27 mouse cellular contexts compared by ENCODE assay signal in the genomic region with DNA sequence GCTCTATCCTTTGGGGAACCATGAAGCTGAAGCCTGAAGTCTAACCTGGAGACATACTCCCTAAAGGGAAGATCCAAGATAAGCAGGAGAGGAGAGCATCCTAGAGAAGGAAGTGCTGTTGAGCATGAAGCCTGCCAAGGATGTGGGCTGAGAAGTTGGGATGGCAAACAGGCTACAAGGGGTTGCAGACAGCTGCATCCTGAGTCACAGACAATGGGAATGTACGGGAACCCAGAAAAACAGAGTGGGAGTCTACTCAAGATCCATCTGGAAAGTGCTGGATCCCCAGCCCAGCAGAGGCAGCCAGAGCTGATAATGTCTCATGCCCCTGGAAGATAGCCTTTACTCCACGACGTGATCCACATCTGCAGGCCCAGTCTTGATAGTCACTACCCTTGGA. TPM values are rescaled to one million over a fixed set of nuclear protein-coding genes. Genes with fewer than 3 reads are reported as not detected.
"Had no signal": no experiment of that assay in that cellular context is flagged by ENCODE, and none has a peak within 500 bp of the region (broad histone marks: within the 10 kb centered on the region; RNA-seq: fewer than 3 reads in every experiment).

No protein-coding gene starts in this region.

- H3K36me3 ChIP-seq: liver, embryonic 13.5 days had no signal

- H3K9me3 ChIP-seq: liver, embryonic 13.5 days had no signal

- DNase-seq: kidney, adult 18-20 months; kidney, adult 9 months; kidney, postnatal 14 days; kidney, postnatal 4 days; liver, embryonic 13.5 days; lung, adult 2 months; lung, postnatal 14 days; lung, postnatal 4 days; midbrain, embryonic 14.5 days; thymus, adult 2 months; thymus, postnatal 14 days; thymus, postnatal 4 days had no signal

- H3K27ac ChIP-seq: stomach, postnatal 0 days had no signal

- H3K4me3 ChIP-seq: liver, embryonic 13.5 days had no signal

- H3K27me3 ChIP-seq: liver, embryonic 13.5 days had no signal

RNA-seq across cellular contexts. Expression of a gene that starts 25.1 kb away (rescaled TPM):
- total RNA-seq: left cerebral cortex, postnatal 14 days; megakaryocyte progenitor cell, adult 5-6 weeks; megakaryocyte-erythroid progenitor cell, adult 5-6 weeks; midbrain, postnatal 0 days had no signal
- polyA plus RNA-seq: inflammation-experienced regulatory T-cells, adult 6 months; kidney, embryonic 16.5 days; limb, embryonic 11.5 days; limb, embryonic 14.5 days; liver, adult 2 months; liver, embryonic 13.5 days; lung, adult 2 months; lung, embryonic 16.5 days; midbrain, embryonic 11.5 days; midbrain, embryonic 14.5 days; midbrain, postnatal 0 days; neural tube, embryonic 11.5 days; neural tube, embryonic 14.5 days; stomach, embryonic 14.5 days; stomach, postnatal 0 days had no signal
